Mouse (Mus musculus) urinary bladder, adult 18-20 months (tissue): ENCODE results near the gene Mef2b.
A peak's percentile ranks its signal among the peaks of the same experiment; 100 is the strongest.
"Not testable (repeated sequence)": the region's sequence is repeated elsewhere in the genome, so short reads cannot be mapped to it uniquely, and the experiment has no call there.

Experiments used
- DNase-seq, 2 experiments: peaks; one replicate each; pipeline ENCODE4 v3.0.0; 2022; ENCODE audit warnings: low spot score in 2 of 2, mixed read lengths in 2 of 2

Mef2b gene

GRCm38 (mm10) chr8:70179082-70179481, 39.6 kb downstream of the Mef2b start:
- no peak for DNase-seq

DNA sequence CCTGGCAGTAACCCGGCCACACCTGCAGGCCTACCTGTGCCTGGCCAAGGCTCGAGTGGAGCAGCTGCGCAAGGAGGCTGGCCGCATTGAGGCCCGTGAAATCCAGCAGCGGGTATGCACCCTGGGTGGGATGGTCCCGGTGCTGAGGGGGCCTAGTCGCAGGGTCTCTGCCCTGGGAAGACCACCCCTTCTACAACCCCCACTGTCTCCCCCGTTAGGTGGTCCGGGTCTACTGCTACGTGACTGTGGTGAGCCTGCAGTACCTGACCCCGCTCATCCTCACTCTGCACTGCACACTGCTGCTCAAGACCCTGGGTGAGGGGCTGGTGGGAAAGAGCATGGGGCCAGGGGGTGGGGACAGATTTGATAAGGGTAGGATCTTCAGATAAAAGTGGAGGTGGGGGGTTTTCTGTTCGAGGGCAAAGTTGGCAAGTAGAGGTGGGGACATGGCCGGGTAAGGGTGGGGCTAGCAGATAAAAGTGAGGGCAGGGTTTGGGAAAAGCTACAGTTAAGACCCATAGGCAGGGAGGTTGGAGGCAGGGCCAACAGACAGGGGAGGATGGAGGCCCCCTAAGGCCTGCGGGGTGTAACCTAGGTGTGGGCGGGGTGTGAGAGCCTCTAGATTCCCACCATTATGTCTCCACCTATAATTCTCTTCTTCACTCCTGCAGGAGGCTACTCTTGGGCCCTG, 41.8 kb downstream of the Mef2b start:
- no peak for DNase-seq

GRCm38 (mm10) chr8:70181903-70182252, 42.4 kb downstream of the Mef2b start:
- no peak for DNase-seq

DNA sequence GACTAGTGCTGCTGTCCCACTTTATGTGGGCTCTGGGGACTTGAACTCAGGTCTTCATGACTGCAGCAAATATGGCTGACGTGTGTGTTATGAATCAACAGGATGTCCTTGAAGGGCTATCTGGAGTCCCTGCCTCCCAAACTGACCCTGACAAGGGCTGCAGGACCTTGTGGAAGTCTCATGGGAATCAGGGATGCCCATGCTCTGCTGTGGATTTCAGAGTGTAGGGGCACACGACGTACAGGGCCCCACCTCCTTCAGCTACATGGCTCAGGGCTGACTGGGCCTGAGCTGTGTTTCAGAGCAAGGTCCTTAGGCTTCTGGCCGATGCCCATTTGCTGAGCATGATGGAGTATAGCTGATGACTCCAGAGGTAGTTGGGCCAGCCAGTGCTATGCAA, 43.7 kb downstream of the Mef2b start:
- no peak for DNase-seq

DNA sequence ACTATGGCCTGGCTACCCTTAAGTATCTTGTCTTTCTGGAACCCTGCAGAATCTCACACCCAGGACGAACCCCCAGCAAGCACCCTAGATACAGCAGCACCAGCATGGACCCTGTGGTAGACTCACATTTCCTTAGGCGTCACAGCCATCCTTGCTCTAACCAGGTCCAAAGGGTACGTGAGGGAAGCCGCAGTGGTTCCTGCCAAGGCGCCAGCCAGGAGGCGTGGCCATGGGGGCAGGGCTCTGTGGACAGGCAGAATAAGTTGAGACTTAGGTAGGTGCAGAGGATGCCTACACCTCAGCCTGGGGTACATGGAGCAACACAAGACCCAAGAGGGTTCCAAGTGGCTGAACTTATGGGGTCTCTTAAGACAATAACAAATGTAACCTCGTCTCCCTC, 49.2 kb downstream of the Mef2b start:
- DNase-seq, result no peak

GRCm38 (mm10) chr8:70193238-70193637, 53.7 kb downstream of the Mef2b start:
- DNase-seq, result no peak

GRCm38 (mm10) chr8:70194191-70194590, 54.7 kb downstream of the Mef2b start:
- no peak for DNase-seq

GRCm38 (mm10) chr8:70195762-70196161, 56.3 kb downstream of the Mef2b start:
- DNase-seq, result no peak

DNA sequence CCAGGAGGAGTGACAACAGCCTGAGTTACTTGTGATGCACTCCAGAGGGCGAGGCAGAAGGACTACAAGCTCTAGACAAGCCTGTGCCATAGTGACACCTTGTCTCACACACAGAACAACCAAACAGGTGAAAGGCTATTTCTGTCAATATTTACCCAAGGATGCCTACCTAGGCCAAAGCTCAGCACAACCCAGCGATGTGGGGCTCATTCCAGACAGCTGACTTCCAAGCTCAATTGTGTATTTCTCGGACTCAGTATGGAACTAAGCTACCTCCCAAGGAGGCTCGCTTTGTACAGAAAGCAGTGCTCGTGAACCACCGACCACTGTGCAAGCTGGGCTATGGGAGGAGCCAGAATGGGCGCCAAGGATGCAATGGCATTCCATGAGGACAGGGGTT, 58.1 kb downstream of the Mef2b start:
- no peak for DNase-seq

DNA sequence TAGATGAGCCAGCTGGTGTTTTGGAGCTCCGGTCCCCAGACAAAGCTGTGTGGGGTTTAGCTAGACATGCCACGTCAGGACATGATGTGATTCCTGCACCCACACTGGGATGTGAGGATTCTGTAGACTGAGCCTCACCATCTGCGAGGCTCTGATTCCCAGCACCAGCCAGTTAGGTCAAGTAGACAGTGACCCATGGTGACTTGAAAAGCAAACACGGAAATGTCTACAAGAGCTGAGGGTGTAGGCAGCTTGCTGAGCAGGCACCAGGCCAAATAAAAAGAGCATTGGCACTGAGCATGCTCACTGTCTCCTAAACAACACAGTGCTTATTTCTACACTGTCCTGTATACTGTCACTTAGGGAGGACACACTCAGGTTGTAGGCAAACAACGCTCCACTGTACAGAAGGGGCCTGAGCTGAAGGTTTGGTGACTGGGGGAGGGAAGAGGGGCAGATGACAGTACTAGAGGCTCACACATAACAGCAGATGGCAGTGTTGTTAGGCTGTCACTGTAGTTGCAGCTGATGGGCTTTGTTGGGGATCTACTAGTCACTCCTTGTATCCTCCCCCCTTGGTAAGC, 60.7 kb downstream of the Mef2b start:
- DNase-seq, result peak in 1 of 2 experiments; percentile 42

GRCm38 (mm10) chr8:70201417-70201816, 61.9 kb downstream of the Mef2b start:
- no peak for DNase-seq

DNA sequence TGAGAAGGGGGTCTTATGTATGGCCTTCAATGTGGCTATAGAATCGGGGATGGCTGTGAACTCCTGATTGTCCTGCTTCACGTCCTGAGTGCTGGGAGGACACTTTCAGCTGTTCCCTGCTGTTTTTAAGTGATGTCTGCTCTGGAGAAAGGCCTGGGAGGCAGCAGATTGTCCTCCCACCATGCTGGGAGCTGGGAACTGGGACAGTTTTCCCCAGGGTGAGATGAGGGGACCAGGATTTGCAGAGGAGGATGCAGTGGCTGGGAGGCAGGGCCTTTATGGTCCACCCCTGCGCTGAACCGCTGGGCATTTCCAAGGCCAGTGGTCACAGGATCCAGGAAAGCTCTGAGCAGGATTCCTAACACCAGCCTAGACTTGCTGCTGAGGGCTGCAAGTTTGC, 63.6 kb downstream of the Mef2b start:
- no peak for DNase-seq

DNA sequence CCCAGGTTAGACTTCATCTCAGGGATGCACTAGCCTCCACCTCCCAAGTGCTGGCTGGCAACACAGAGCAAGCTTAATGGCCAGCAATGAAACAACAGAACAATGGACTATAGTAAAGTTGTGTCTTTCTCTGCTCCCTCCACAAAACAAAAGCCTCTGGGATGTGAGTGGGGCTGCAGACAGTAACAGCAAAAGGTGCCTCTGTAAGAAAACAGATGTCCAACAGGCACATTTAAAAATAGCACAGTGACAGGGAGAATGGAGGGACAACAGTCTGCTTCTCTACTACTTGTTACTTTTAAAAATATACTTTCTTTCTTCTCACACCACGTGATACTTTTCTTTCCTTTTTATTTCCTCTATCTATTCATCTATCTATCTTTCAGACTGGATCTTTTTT, 65.2 kb downstream of the Mef2b start:
- DNase-seq, result no peak

- no peak for DNase-seq
These were observed 68.6 kb downstream of the Mef2b start for GRCm38 (mm10) chr8:70208130-70208529.

- DNase-seq, result no peak
These were observed 71.0 kb downstream of the Mef2b start for GRCm38 (mm10) chr8:70210538-70210937.

GRCm38 (mm10) chr8:70211275-70211674, 71.8 kb downstream of the Mef2b start:
- no peak for DNase-seq

- DNase-seq, result no peak
These were observed 72.2 kb downstream of the Mef2b start for GRCm38 (mm10) chr8:70211726-70212111.

DNA sequence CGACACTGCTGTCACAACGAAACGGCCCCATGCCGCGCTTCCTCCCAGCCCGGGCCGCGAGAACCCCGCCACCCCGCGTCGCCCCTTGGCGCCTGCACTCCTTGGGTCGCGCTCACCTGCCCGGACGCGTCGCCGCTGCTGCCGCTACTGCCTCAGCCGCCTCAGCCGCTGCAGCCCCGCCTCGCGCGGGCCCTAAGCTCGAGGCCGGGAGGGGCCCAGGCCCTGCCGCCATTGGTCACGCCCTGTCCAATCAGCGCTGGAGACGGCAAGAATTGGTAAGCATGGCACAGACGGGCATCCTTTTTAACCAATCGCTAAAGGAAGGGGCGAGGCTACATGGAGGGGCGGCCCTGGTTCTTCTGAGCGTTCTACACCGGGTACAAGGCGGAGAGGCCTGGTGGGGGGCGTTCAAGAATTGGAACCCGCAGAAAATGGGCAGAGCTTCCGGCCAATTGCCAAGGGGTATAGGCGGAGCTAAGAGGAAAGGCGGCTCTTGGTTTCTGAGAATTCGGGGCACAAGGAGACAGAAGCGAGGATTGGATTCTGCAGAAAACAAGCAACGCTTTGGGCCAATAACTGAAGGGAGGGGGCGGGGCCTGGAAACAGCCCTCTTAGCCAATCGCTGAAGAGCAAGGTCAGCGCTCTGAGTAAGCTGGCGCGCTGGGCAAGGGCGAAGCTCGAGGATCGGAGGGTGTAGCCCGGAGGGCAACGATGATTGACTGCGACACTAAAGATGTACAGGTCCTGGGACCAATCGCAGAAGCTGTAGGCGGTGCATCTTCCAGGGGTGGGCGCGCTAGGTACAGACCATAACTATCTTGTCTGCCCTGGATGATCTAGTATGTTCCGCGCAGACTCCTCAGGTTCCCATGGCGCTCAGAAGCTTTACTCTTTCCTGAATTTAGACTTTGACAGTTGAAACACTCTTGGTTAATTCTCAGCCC, 72.9 kb downstream of the Mef2b start, which contains the start of gene Slc25a42:
Slc25a42 (minus strand) TSS at position 194 of the 944 bp plus-strand sequence.
- peak; percentile 93 to 98 for DNase-seq

DNA sequence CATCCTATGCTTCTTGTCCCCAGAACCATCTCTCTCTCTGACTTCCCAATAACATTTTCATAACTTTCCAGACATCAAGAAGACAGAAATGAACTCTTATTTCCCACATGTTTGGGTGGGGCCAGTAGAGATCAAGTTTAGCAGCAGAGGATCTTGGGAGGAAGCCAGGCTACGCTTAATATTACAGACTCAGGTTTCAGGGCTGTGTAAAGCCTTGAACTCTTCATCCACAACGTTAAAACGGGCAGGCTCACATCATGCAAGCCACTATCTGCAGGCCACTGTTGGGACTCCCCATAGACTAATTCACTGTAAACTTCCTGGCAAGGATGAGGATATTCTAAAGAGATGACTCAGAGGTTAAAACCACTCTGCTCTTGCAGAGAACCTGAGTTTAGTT, 74.9 kb downstream of the Mef2b start:
- DNase-seq, result no peak

DNA sequence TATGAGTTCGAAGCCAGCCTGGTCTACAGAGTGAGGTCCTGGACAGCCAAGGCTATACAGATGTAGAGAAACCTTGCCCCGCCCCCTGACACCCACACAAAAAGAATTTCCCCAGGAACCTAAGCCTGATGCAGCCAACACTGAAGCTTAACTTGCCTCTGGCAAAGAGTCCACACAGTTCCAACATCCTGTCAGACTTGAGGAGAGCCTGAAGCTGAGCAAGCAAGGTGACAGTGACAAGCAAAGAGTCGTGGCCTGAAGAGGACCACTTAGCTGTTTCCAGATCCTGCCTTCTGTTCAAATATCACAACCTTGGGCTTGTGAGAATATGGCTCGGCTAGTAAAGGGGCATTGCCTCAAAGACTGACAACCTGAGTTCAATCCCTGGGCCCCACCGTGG, 75.6 kb downstream of the Mef2b start:
- DNase-seq, result no peak

- DNase-seq, result not testable (repeated sequence)
These were observed 76.7 kb downstream of the Mef2b start for GRCm38 (mm10) chr8:70216161-70216560.

DNA sequence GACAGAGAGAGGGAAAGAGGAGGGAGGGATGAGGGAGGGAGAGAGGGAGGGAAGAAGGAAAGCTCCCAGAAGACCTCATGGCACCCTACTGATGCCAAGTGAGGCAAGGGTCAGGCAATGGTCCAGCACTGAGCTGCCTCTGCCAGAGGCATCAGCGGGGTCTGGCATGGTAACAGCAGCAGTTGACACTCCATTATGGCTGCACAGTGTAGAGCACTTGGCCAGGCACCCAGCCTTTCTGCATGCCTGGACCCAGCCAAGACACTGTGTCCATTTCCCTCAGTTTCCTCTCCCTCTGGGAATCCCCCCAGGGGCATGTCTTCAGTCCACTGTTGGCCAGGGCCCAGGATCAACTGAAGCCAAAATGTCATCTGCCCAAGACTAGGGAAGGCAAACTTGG, 77.1 kb downstream of the Mef2b start:
- peak in 1 of 2 experiments; percentile 44 for DNase-seq
